Mouse (Mus musculus): ENCODE measurements around the gene Mmp2.
A peak's percentile ranks its signal among the peaks of the same experiment; 100 is the strongest.
"Not testable (repeated sequence)": the region's sequence is repeated elsewhere in the genome, so short reads cannot be mapped to it uniquely, and the experiment has no call there.

The Mmp2 gene

GRCm38 (mm10) chr8:92827243-92828034 is at the start of gene Mmp2:
Gene Mmp2 (plus strand): TSS chr8:92827291.
- no peak for DNase-seq

GRCm38 (mm10) chr8:92780976-92781375 is 46.1 kb upstream of the Mmp2 start:
- DNase-seq, result no peak

- DNase-seq, result no peak
Measured at GRCm38 (mm10) chr8:92783906-92784610, 43.0 kb upstream of the Mmp2 start.

- no peak for DNase-seq
Measured at GRCm38 (mm10) chr8:92790835-92791234, 36.3 kb upstream of the Mmp2 start.

GRCm38 (mm10) chr8:92791999-92792398 is 35.1 kb upstream of the Mmp2 start:
- DNase-seq, result not testable (repeated sequence)

DNA sequence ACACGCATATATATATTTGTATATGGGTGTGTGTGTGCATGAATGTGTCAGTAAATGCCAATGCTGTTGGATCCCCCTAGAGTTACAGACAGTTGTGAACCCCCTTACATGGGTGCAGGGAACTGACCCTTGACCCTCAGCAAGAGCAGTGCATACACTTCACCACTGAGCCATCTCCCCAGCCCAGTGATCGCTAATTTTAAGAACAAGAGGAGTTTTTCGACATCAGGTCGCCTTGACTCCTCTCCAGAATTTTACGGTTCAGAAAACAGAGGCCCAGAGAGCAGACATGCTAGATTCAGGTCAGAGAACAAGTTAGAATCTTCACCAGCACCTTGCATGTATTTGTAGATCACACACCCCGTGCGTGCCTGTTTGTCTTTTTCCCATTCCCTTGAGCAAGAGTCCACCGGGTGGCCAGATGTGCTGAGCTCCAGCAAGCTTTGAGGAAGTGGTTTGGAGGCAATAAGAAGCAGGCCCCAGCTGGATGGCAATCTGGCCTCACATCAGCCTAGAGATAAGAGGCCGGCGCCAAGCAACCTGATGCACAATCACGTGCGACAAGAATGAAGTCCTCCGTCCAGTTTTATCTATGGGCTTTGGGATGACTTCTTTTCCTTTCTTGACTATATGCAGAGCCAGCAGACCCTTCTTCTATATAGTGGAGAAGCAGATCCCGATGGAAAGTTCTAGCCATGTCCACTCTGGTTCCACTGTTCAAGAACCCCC is 33.1 kb upstream of the Mmp2 start:
- DNase-seq, result no peak

DNA sequence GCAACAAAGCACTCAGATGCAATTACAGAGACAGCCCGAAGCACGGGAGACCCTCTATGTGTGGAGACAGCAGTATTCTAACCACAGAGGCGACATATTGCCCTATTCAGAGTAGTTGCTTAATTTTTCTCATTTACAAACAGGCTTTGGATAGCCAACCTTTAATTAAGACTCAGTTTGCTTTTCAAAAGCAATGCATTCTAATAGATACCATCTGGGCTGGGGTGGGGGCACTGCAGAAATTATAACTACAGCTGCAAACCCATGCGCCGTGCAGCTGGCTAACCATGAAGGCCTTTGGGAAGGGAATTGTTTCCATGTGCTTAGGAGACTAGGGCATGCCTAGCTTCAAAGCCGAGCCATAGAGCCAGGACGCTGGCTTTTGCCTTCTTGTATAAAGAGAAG is 29.6 kb upstream of the Mmp2 start:
- DNase-seq, result no peak

DNA sequence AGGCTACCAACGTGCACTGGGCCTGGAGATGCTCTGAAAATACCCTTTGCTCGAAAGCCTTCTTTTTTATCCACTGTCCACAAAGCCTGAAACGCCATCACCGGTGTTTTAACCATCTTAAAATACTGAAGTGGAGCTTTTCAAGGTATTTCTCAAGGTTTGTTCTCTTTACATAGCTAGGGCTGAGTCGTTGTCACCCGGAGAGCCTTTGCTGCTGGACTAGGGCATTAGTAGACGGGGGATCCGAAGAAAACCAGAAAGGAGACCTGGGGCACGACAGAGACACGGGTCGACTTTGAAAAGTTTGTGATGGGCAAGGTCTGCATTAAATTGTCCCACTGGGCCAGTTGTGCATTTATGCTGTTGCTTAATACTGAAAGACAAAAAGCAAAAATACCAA is 27.7 kb upstream of the Mmp2 start:
- DNase-seq, result no peak

DNA sequence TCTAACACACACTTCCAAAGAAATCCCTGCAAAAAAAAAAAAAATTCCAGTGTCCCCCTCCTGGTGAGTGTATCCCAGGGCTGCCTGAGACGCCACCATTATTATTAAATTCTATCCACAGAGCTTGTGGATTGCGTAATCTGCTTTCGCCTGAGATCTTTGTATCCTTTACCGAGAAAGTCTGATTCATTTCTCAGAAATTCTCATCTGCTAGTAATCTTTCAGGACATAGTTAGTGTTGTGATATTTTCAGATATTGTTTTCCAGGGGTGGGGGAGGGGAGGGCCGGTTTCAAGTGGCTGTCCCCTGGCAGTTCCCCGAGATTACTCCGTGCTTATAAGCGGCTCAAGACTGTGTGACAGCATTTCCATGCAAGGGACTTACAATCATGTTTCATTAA is 25.9 kb upstream of the Mmp2 start:
- DNase-seq, result no peak

DNA sequence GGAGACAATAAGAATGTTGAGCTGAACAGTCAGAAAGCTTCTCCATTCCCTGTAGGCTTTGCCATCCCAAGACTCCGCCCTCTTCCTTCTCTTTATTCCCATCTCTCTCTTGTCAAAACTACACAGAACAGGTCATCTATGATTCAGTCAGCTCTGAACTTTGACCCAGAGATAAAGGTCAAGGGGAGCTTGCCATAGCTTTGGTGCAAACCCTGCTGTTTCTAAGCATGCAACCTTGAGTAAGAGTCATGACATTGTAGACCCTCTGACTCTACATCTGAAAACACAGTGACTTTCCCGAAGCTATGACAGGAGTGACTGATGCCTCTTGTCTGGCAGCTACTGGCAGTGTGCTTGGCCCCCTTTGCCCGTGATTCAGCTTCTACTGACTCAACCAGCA is 24.5 kb upstream of the Mmp2 start:
- no peak for DNase-seq

GRCm38 (mm10) chr8:92812773-92813172 is 14.3 kb upstream of the Mmp2 start:
- DNase-seq, result no peak

DNA sequence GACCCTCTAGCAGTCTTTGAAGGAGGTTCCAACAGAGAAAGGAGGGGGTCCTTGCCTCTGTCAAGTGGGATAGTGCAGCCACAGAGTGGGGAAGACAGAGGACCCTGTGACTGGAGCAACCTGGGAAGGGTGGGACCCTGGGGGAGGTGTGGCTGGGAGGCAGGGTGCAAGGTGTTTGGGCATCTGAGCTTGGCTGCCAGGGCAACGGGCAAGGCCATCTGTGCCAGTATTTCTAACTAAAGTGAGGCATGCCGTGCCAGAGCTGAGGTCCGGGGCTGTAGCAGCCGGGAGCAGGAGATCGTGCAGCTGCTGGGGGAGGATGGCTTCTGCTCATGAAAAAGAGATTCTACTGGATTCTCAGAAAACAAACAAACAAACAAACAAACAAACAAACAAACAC is 11.4 kb upstream of the Mmp2 start:
- no peak for DNase-seq

DNA sequence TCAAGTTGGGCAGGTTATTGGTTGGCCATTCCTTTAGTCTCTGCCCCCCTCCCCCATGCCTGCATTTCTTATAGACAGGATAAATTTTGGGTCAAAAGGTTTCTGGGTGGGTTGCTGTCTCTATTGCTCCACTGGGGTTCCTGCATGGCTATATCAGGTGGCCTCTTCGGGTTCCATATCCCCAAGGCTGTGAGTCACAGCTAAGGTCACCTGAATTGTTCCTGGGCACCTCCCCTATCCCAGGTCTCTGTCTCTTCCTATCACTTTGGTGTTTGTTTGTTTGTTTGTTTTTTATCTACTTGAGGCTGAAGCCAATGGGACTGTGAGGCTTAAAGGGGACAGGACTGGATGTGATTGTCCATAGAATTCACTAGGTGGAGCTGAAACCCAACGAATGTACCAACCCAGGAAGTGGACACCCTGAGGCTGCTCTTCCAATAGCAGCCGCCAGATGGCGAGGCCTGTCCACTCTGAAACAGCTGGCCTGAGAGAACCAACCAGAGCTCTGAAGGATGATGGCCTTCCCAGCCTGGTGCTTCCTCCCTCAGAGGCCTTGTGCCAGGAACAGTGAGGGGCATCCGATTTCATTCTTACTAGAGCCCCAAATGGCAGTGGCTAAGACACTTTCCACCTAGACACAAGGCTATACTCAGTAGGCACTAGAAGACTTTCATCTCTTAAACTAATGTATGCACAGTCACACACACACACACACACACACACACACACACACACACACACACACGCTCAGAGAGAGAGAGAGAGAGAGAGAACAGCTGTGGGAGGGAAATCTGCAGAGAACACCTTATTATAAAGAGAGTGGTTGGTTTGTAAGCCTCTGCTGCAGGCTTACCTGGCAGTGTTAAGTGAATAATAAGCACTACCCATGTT is 8.9 kb upstream of the Mmp2 start:
- peak; percentile 46 for DNase-seq

GRCm38 (mm10) chr8:92821151-92821550 is 5.9 kb upstream of the Mmp2 start:
- DNase-seq, result no peak

DNA sequence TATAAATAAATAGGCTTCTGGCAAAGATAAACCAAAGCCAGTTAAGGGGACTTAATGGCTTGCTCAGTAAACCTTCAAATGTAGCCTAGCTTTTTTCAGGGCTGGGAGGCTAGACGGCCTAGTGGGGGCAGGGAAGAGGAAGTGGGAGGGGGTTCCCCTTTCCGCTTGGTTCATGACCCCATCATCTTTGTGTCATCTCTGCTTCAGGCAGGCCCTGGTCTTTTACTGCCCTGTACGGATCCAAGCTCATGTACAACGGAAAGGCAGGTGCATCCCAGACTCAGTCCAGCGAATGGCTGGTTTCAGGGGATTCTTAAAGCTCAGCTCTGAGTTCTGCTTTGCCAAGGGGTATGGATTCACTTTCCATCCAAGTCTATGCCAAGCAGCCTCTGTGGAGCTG is 4.7 kb upstream of the Mmp2 start:
- DNase-seq, result no peak

DNA sequence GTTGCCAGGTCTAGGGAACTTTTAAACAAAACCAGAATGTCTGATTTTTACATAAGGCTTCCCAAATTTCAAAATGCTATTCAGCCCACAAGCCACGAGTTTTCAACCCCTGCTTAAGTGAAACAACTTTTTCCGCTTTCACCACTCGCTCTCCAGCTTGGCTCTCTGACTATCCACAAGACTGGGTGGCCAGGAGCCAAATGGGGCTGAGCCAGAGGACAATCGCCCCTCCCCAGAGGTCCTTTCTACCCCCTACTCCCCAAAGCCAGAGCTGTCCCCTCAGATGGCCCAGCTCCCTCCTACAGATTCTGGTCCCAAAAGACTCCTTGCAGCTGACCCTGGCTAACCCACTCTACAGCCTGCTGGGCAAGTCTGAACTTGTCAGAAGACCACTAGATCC is 1.1 kb upstream of the Mmp2 start:
- DNase-seq, result no peak

DNA sequence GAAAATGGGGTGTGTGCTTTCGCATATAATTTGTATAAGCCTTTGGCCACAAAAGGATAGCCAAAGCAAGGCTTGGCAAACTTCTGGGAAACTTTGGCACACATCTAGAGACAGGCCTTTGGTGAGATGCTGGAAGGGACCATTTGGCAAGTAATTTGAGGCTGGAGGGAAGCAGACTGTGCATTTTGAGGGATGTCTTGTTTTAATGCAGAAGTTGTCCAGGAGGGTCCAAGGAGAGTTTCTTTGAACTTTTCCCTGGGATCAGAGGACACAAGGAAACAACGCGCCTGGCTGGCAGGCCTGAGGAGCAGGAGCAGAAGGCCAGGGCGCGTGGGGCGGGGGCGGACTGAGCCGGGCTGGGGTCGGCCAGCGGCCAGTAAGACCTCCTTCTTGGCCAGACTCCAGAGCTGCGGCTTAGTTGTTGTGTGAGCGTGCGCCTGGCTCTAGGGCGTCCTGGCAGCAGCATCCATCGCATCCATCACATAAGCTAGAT is 1.2 kb downstream of the Mmp2 start:
- no peak for DNase-seq

DNA sequence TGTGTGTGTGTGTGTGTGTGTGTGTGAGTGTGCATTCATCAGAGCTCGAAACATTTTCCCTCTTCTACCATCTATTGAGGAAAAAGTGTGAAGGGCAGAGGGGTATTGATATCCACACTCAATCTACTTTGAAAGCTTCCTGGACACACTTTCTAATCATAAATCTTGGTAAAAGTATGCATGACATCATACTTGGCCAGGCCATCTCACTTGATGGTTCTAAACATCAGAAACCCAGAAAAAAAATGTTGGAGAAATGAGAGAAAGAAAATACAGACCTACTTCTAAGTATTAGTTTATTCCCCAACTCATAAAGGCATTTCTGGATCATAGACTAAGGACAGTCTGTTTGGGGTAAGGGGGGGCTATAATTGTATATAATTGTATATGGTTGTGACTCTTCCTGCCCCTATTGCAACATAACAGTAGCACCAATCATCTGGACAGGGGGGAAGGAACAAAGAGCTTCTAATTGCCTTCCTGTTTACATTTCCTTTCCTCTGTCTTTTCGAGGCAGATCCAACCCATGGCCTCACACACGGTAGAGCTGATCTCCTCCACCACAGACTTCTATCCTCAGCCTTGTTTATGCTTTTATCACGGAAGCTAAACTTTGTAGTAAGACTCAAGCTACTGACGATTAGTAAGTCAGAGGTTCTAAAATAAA is 7.1 kb downstream of the Mmp2 start:
- DNase-seq, result no peak

- DNase-seq, result no peak
Measured at GRCm38 (mm10) chr8:92834786-92835500, 7.9 kb downstream of the Mmp2 start.

- DNase-seq, result no peak
Measured at GRCm38 (mm10) chr8:92835901-92836300, 8.8 kb downstream of the Mmp2 start.

- DNase-seq, result no peak
Measured at GRCm38 (mm10) chr8:92838616-92839015, 11.5 kb downstream of the Mmp2 start.
